ENCODE assay signal across 7 mouse cellular contexts in genomic region chr9:20869246-20869645, GRCm38 (mm10). TPM values are rescaled to one million over a fixed set of nuclear protein-coding genes. Genes with fewer than 3 reads are reported as not detected.
DNase-seq lines count a peak whose midpoint lies in the region; ATAC-seq and TF ChIP-seq lines count a peak whose summit lies in the region.

No protein-coding gene starts in this region.

- H3K9me3 ChIP-seq in hindbrain, embryonic 12.5 days (replicated peaks) = no peaks in the 10 kb centered on the region

- peak overlapping the region; percentile 39 for H3K4me2 ChIP-seq in hindbrain, embryonic 12.5 days (replicated peaks)

- intact Hi-C loops in left cerebral cortex, adult 2 months (cut with DNase I) = no loop called here
- intact Hi-C loops in left cerebral cortex, postnatal 14 days (cut with DNase I) = no loop called here

- H3K9ac ChIP-seq in hindbrain, embryonic 12.5 days = no peak overlapping the region

- peaks cover 53% of the 10 kb centered on the region for H3K27me3 ChIP-seq in hindbrain, embryonic 12.5 days

- H3K27ac ChIP-seq in left cerebral cortex, adult 2 months = peak overlapping the region; percentile 90; the same call in 1 of the 2 replicates
- no peak overlapping the region for H3K27ac ChIP-seq in hindbrain, embryonic 12.5 days

- no peak for TF ChIP-seq CTCF in left cerebral cortex, adult 2 months (IDR thresholded peaks at IDR 0.05)

- peak; percentile 58 for ATAC-seq in common myeloid progenitor, adult 5-6 weeks (replicated peaks; ENCODE audit: low read depth, poor library complexity, severe bottlenecking)
- no peak for ATAC-seq in hindbrain, embryonic 12.5 days (ENCODE audit: low FRiP score)
- ATAC-seq in inflammation-experienced regulatory T-cells, adult 6 months = no peak

- H3K36me3 ChIP-seq in hindbrain, embryonic 12.5 days = no peaks in the 10 kb centered on the region

- no peak for DNase-seq in left cerebral cortex, adult 2 months (ENCODE audit: extremely low spot score in 1 of 2, low spot score in 2 of 2)
- DNase-seq in left cerebral cortex, postnatal 14 days (ENCODE audit: low spot score in 2 of 2) = no peak
- peak; percentile 34 for DNase-seq in lung, postnatal 36 days
- no peak for DNase-seq in layer of hippocampus, adult 18-20 months (ENCODE audit: low spot score in 2 of 2)

- no peaks in the 10 kb centered on the region for H3K4me1 ChIP-seq in hindbrain, embryonic 12.5 days

- WGBS in hindbrain, embryonic 12.5 days = 8% methylated on average over 19 of the region's 19 CpGs

- peak overlapping the region; percentile 61 for H3K4me3 ChIP-seq in left cerebral cortex, adult 2 months
- peak overlapping the region; percentile 23 for H3K4me3 ChIP-seq in hindbrain, embryonic 12.5 days

RNA-seq across cellular contexts. Expression of gene A230050P20Rik, which starts 0.8 kb away (rescaled TPM):
- 10 to 100 TPM; 84.3 to 88.2 TPM for total RNA-seq in left cerebral cortex, adult 2 months (2021)
- total RNA-seq in left cerebral cortex, postnatal 14 days (2021) = 10 to 100 TPM; 54.4 to 57.9 TPM
- 25.7 and 27.9 TPM in 2 replicates for total RNA-seq in common myeloid progenitor, adult 5-6 weeks (2017)
- polyA plus RNA-seq in hindbrain, embryonic 12.5 days (2016; fragmentation: Nextera tagmentation; extraction: Ambion mirVana) = 2.0 and 2.4 TPM in 2 replicates
- total RNA-seq in layer of hippocampus, adult 18-20 months (2021) = 10 to 100 TPM; 66.8 to 70.4 TPM
- 10 to 100 TPM in 2 of 3 experiments, 1 to 10 TPM in 1; 9.9 to 16.8 (median 14.3) TPM for polyA plus RNA-seq in inflammation-experienced regulatory T-cells, adult 6 months (2017; shearing (Covaris generic))

RNA-seq across cellular contexts. Expression of gene Angptl6, which starts 10.3 kb away (rescaled TPM):
- total RNA-seq in left cerebral cortex, adult 2 months (2021) = 10 to 100 TPM in 1 of 2 experiments, 1 to 10 TPM in 1; 9.8 to 10.1 TPM
- total RNA-seq in left cerebral cortex, postnatal 14 days (2021) = 10 to 100 TPM; 10.3 to 11.1 TPM
- 0.50 and 1.7 TPM in 2 replicates for total RNA-seq in common myeloid progenitor, adult 5-6 weeks (2017)
- polyA plus RNA-seq in hindbrain, embryonic 12.5 days (2016; fragmentation: Nextera tagmentation; extraction: Ambion mirVana) = 4.8 and 5.5 TPM in 2 replicates
- total RNA-seq in layer of hippocampus, adult 18-20 months (2021) = 10 to 100 TPM in 1 of 2 experiments, 1 to 10 TPM in 1; 9.9 to 10.6 TPM
- 1 to 10 TPM in 1 of 3 experiments, under 1 TPM in 2; 0.27 to 1.9 (median 0.63) TPM for polyA plus RNA-seq in inflammation-experienced regulatory T-cells, adult 6 months (2017; shearing (Covaris generic))

RNA-seq across cellular contexts. Expression of gene Ppan, which starts 18.7 kb away (rescaled TPM):
- 10 to 100 TPM; 25.6 to 26.3 TPM for total RNA-seq in left cerebral cortex, adult 2 months (2021)
- 10 to 100 TPM; 22.8 to 25.7 TPM for total RNA-seq in left cerebral cortex, postnatal 14 days (2021)
- 140 and 152 TPM in 2 replicates for total RNA-seq in common myeloid progenitor, adult 5-6 weeks (2017)
- 55.1 and 59.5 TPM in 2 replicates for polyA plus RNA-seq in hindbrain, embryonic 12.5 days (2016; fragmentation: Nextera tagmentation; extraction: Ambion mirVana)
- 10 to 100 TPM; 24.1 to 25.3 TPM for total RNA-seq in layer of hippocampus, adult 18-20 months (2021)
- polyA plus RNA-seq in inflammation-experienced regulatory T-cells, adult 6 months (2017; shearing (Covaris generic)) = 10 to 100 TPM; 16.1 to 28.8 (median 24.2) TPM

RNA-seq across cellular contexts. Expression of gene Eif3g, which starts 29.2 kb away (rescaled TPM):
- 100 to 1,000 TPM; 118 to 122 TPM for total RNA-seq in left cerebral cortex, adult 2 months (2021)
- total RNA-seq in left cerebral cortex, postnatal 14 days (2021) = 100 to 1,000 TPM; 119 to 124 TPM
- 188 and 215 TPM in 2 replicates for total RNA-seq in common myeloid progenitor, adult 5-6 weeks (2017)
- polyA plus RNA-seq in hindbrain, embryonic 12.5 days (2016; fragmentation: Nextera tagmentation; extraction: Ambion mirVana) = 282 and 283 TPM in 2 replicates
- 100 to 1,000 TPM; 124 to 132 TPM for total RNA-seq in layer of hippocampus, adult 18-20 months (2021)
- polyA plus RNA-seq in inflammation-experienced regulatory T-cells, adult 6 months (2017; shearing (Covaris generic)) = 100 to 1,000 TPM; 159 to 219 (median 191) TPM

RNA-seq across cellular contexts. Expression of gene Rdh8, which starts 50.9 kb away (rescaled TPM):
- total RNA-seq in left cerebral cortex, adult 2 months (2021) = not detected
- total RNA-seq in left cerebral cortex, postnatal 14 days (2021) = not detected
- total RNA-seq in common myeloid progenitor, adult 5-6 weeks (2017) = not detected in 2 replicates
- not detected in 2 replicates for polyA plus RNA-seq in hindbrain, embryonic 12.5 days (2016; fragmentation: Nextera tagmentation; extraction: Ambion mirVana)
- not detected for total RNA-seq in layer of hippocampus, adult 18-20 months (2021)
- not detected for polyA plus RNA-seq in inflammation-experienced regulatory T-cells, adult 6 months (2017; shearing (Covaris generic))
